Mouse (Mus musculus) cerebral cortex, adult 2 months (tissue): Measurements from ENCODE around the gene Adcy1.

Source experiments
- WGBS: fragments of 180-500 bp; shearing (Covaris S2); methylation state at CpG from one replicate; pipeline ENCODE4 v1.1.7; 2018; 5-methylcytosine and 5-hydroxymethylcytosine counted together

Gene Adcy1

GRCm38 (mm10) chr11:7215703-7216102, 152.4 kb downstream of the Adcy1 start:
- 15% methylated on average over 8 of the region's 8 CpGs for WGBS

GRCm38 (mm10) chr11:7221826-7222225, 158.5 kb downstream of the Adcy1 start:
- 82% methylated on average over 8 of the region's 8 CpGs for WGBS

GRCm38 (mm10) chr11:7226200-7226599, 162.9 kb downstream of the Adcy1 start:
- 58% methylated on average over 2 of the region's 2 CpGs for WGBS

GRCm38 (mm10) chr11:7226810-7227550, 163.7 kb downstream of the Adcy1 start:
- 89% methylated on average over 7 of the region's 7 CpGs for WGBS

GRCm38 (mm10) chr11:7228107-7228506, 164.8 kb downstream of the Adcy1 start:
- WGBS: 97% methylated on average over 4 of the region's 4 CpGs
